Mouse (Mus musculus) thymus, adult 2 months (tissue): ENCODE measurements around the gene Nt5dc1. TPM values are rescaled to one million over a fixed set of nuclear protein-coding genes. Genes with fewer than 3 reads are reported as not detected.

ENCODE experiments used
- DNase-seq: peaks from one replicate; pipeline ENCODE4 v3.0.0; 2021
- H3K27ac ChIP-seq: fragments of 200-500 bp; 2 replicates; pipeline ENCODE4 v1.5.1; 2012; ENCODE audit warnings: low read length, control low read depth; ENCODE audit not compliant: control insufficient read depth, insufficient read depth
- H3K27me3 ChIP-seq: fragments of 200-500 bp; 2 replicates; pipeline ENCODE4 v1.6.1; 2012; ENCODE audit warnings: mild to moderate bottlenecking, low read length, moderate library complexity, mixed read lengths; ENCODE audit not compliant: control insufficient read depth, insufficient read depth
- H3K36me3 ChIP-seq: fragments of 200-500 bp; 2 replicates; pipeline ENCODE4 v1.6.1; 2012; ENCODE audit warnings: mild to moderate bottlenecking, low read length, moderate library complexity; ENCODE audit not compliant: control insufficient read depth, insufficient read depth
- H3K4me1 ChIP-seq: fragments of 200-500 bp; replicated peaks from 2 replicates; pipeline ENCODE4 v1.6.1; 2012; ENCODE audit warnings: low read length; ENCODE audit not compliant: control insufficient read depth, insufficient read depth
- H3K4me3 ChIP-seq: fragments of 200-500 bp; 2 replicates; pipeline ENCODE4 v1.5.1; 2012; ENCODE audit warnings: mild to moderate bottlenecking, low read length, control low read depth, moderate library complexity; ENCODE audit not compliant: control insufficient read depth, insufficient read depth
- CTCF ChIP-seq: fragments of 200-500 bp; IDR thresholded peaks from 2 replicates; pipeline ENCODE4 v1.5.1; 2012; ENCODE audit warnings: mild to moderate bottlenecking, control low read depth, low read length, moderate library complexity, borderline replicate concordance; ENCODE audit not compliant: control insufficient read depth, poor library complexity, insufficient read depth; ENCODE audit errors: extremely low read depth
- POLR2A ChIP-seq: fragments of 200-500 bp; IDR thresholded peaks from 2 replicates; pipeline ENCODE4 v1.6.1; 2012; ENCODE audit warnings: mild to moderate bottlenecking, low read length, control low read depth, moderate library complexity; ENCODE audit not compliant: control insufficient read depth, poor library complexity, insufficient read depth; ENCODE audit errors: extremely low read depth
- WGBS: fragments of 180-500 bp; shearing (Covaris S2); methylation state at CpG from one replicate; pipeline ENCODE4 v1.1.7; 2018; 5-methylcytosine and 5-hydroxymethylcytosine counted together
- polyA plus RNA-seq: library from polyadenylated mRNA; depleted of rRNA; stranded (reverse); fragments of >200 nt; gene quantifications from 2 replicates; pipeline ENCODE4 v1.2.3, GENCODE M21; 2012

Nt5dc1 gene
- polyA plus RNA-seq, 1 experiment, result 9.4 TPM

GRCm38 (mm10) chr10:34320809-34321208 is 97.5 kb downstream of the Nt5dc1 start:
- H3K36me3 ChIP-seq, result no peaks in the 10 kb centered on the region

DNA sequence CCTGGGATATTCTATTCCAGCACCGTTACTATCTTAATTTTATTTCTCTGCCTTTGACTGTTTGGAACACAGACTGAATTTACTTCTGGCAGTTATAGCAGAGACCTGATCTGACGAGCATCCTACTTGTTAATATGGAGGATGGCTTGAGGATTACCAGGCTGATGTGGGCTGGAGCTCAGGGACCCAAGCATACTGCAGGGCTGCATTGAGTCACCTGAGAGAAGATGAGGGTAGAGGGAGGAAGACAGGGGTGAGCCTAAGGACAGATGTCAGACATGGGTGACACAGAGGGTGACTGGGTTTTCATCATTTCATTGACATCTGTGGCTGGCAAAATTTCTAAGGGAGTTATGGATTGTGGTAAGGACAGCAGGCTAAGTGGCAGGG is 101.1 kb downstream of the Nt5dc1 start:
- H3K36me3 ChIP-seq, result no peaks in the 10 kb centered on the region
- WGBS, result 98% methylated on average over 2 of the region's 2 CpGs

More at GRCm38 (mm10) chr10:34320809-34321208, 97.5 kb downstream of the Nt5dc1 start:
- no peak for DNase-seq
- H3K4me3 ChIP-seq, result no peak overlapping the region
- no peaks in the 10 kb centered on the region for H3K27me3 ChIP-seq
- whole genome bisulfite sequencing, result 88% methylated on average over 2 of the region's 2 CpGs
- no peak overlapping the region for H3K27ac ChIP-seq
- peaks cover 3% of the 10 kb centered on the region; the same call in 1 of the 2 replicates for H3K4me1 ChIP-seq
- TF ChIP-seq CTCF (no peak), POLR2A (no peak)

GRCm38 (mm10) chr10:34316571-34317216 is 101.7 kb downstream of the Nt5dc1 start:
- no peak for TF ChIP-seq POLR2A
- TF ChIP-seq CTCF, result no peak
- H3K4me3 ChIP-seq, result no peak overlapping the region
- no peak overlapping the region for H3K27ac ChIP-seq
- WGBS, result 71% methylated on average over 3 of the region's 3 CpGs
- no peak for DNase-seq
- H3K4me1 ChIP-seq, result peaks cover 3% of the 10 kb centered on the region; the same call in 1 of the 2 replicates
- no peaks in the 10 kb centered on the region for H3K27me3 ChIP-seq
- H3K36me3 ChIP-seq, result no peaks in the 10 kb centered on the region

More for the DNA sequence above, 101.1 kb downstream of the Nt5dc1 start:
- Histone ChIP-seq H3K4me3 (no peak overlapping the region), H3K4me1 (peaks cover 3% of the 10 kb centered on the region; the same call in 1 of the 2 replicates), H3K27me3 (no peaks in the 10 kb centered on the region), H3K27ac (no peak overlapping the region)
- DNase-seq, result no peak
- TF ChIP-seq CTCF (no peak), POLR2A (no peak)

- WGBS, result 95% methylated on average over 3 of the region's 3 CpGs
- TF ChIP-seq CTCF (no peak), POLR2A (no peak)
- no peak overlapping the region for H3K4me3 ChIP-seq
- H3K27me3 ChIP-seq, result no peaks in the 10 kb centered on the region
- H3K4me1 ChIP-seq, result peaks cover 3% of the 10 kb centered on the region; the same call in 1 of the 2 replicates
- H3K36me3 ChIP-seq, result no peaks in the 10 kb centered on the region
- H3K27ac ChIP-seq, result no peak overlapping the region
- no peak for DNase-seq
Measured at GRCm38 (mm10) chr10:34312536-34312935, 105.8 kb downstream of the Nt5dc1 start.

- H3K4me1 ChIP-seq, result no peaks in the 10 kb centered on the region
- WGBS, result 70% methylated on average over 9 of the region's 9 CpGs
- no peaks in the 10 kb centered on the region for H3K27me3 ChIP-seq
- no peak for TF ChIP-seq POLR2A
- TF ChIP-seq CTCF, result no peak
- H3K27ac ChIP-seq, result no peak overlapping the region
- DNase-seq, result no peak
- H3K4me3 ChIP-seq, result no peak overlapping the region
- no peaks in the 10 kb centered on the region for H3K36me3 ChIP-seq
Measured at GRCm38 (mm10) chr10:34309915-34310685, 108.3 kb downstream of the Nt5dc1 start.

GRCm38 (mm10) chr10:34307070-34307469 is 111.3 kb downstream of the Nt5dc1 start:
- no peaks in the 10 kb centered on the region for H3K27me3 ChIP-seq

GRCm38 (mm10) chr10:34300368-34300767 is 118.0 kb downstream of the Nt5dc1 start:
- no peaks in the 10 kb centered on the region; the same call in 1 of the 2 replicates for H3K36me3 ChIP-seq
- H3K4me3 ChIP-seq, result no peak overlapping the region
- TF ChIP-seq POLR2A (no peak), CTCF (no peak)
- H3K4me1 ChIP-seq, result peaks cover 28% of the 10 kb centered on the region
- DNase-seq, result no peak
- no peaks in the 10 kb centered on the region for H3K27me3 ChIP-seq
- 92% methylated on average over 5 of the region's 5 CpGs for WGBS
- no peak overlapping the region for H3K27ac ChIP-seq

More at GRCm38 (mm10) chr10:34307070-34307469, 111.3 kb downstream of the Nt5dc1 start:
- no peak for DNase-seq
- Histone ChIP-seq H3K36me3 (no peaks in the 10 kb centered on the region; the same call in 1 of the 2 replicates), H3K27ac (no peak overlapping the region), H3K4me3 (no peak overlapping the region), H3K4me1 (no peaks in the 10 kb centered on the region)
- TF ChIP-seq POLR2A (no peak), CTCF (no peak)
